Mouse (Mus musculus): ENCODE data around the gene Mylk4. TPM values are rescaled to one million over a fixed set of nuclear protein-coding genes. Genes with fewer than 3 reads are reported as not detected.

The Mylk4 gene
- total and polyA plus RNA-seq, 2 experiments from 2014 or later, result 1.6 to 2.8 TPM

GRCm38 (mm10) chr13:32827951-32828350, 44.2 kb upstream of the Mylk4 start:
- DNase-seq (ENCODE audit: low spot score) (peak; percentile 20), ATAC-seq (ENCODE audit: insufficient read depth, low read depth) (peak; percentile 58; the same call in 1 of the 2 replicates)

GRCm38 (mm10) chr13:32827111-32827822, 43.5 kb upstream of the Mylk4 start:
- Histone ChIP-seq H3K27me3 (ENCODE audit: control insufficient read depth, insufficient read depth, low read length) (no peaks in the 10 kb centered on the region), H3K27ac (ENCODE audit: low read depth) (no peak overlapping the region), H3K4me2 (ENCODE audit: low read depth, low read length) (no peak overlapping the region), H3K4me3 (ENCODE audit: low read depth, low read length) (no peak overlapping the region), H3K36me3 (replicated peaks; ENCODE audit: control insufficient read depth, insufficient read depth, low read length) (peaks cover 10% of the 10 kb centered on the region; the same call in 1 of the 2 replicates), H3K9ac (replicated peaks; ENCODE audit: low read depth, low read length) (no peak overlapping the region), H3K4me1 (ENCODE audit: control insufficient read depth, insufficient read depth) (peaks cover 4% of the 10 kb centered on the region; the same call in 1 of the 2 replicates), H3K9me3 (replicated peaks; ENCODE audit: control insufficient read depth, low read length) (no peaks in the 10 kb centered on the region)
- TF ChIP-seq EP300 (IDR thresholded peaks at IDR 0.05; ENCODE audit: low read depth), result no peak
- no peak; the same call in 1 of the 2 replicates for TF ChIP-seq CTCF (IDR thresholded peaks at IDR 0.05; ENCODE audit: low read depth)
- ATAC-seq (ENCODE audit: insufficient read depth, low read depth), result no peak
- WGBS, result 72% methylated on average over 3 of the region's 3 CpGs
- no peak for DNase-seq (ENCODE audit: low spot score)

More at GRCm38 (mm10) chr13:32827951-32828350, 44.2 kb upstream of the Mylk4 start:
- Histone ChIP-seq H3K4me3 (ENCODE audit: low read depth, low read length) (no peak overlapping the region), H3K27ac (ENCODE audit: low read depth) (no peak overlapping the region), H3K9me3 (replicated peaks; ENCODE audit: control insufficient read depth, low read length) (no peaks in the 10 kb centered on the region), H3K4me2 (ENCODE audit: low read depth, low read length) (no peak overlapping the region), H3K9ac (replicated peaks; ENCODE audit: low read depth, low read length) (no peak overlapping the region), H3K36me3 (replicated peaks; ENCODE audit: control insufficient read depth, insufficient read depth, low read length) (peaks cover 4% of the 10 kb centered on the region; the same call in 1 of the 2 replicates), H3K27me3 (ENCODE audit: control insufficient read depth, insufficient read depth, low read length) (no peaks in the 10 kb centered on the region), H3K4me1 (ENCODE audit: control insufficient read depth, insufficient read depth) (peaks cover 5% of the 10 kb centered on the region; the same call in 1 of the 2 replicates)
- no peak for TF ChIP-seq EP300 (IDR thresholded peaks at IDR 0.05; ENCODE audit: low read depth)
- TF ChIP-seq CTCF (IDR thresholded peaks at IDR 0.05; ENCODE audit: low read depth), result peak; percentile 58
- 63% methylated on average over 4 of the region's 4 CpGs for WGBS

GRCm38 (mm10) chr13:32825546-32825945, 41.8 kb upstream of the Mylk4 start:
- TF ChIP-seq EP300 (IDR thresholded peaks at IDR 0.05; ENCODE audit: low read depth) (no peak), CTCF (IDR thresholded peaks at IDR 0.05; ENCODE audit: low read depth) (no peak)
- Histone ChIP-seq H3K27me3 (ENCODE audit: control insufficient read depth, insufficient read depth, low read length) (no peaks in the 10 kb centered on the region), H3K4me3 (ENCODE audit: low read depth, low read length) (no peak overlapping the region), H3K4me1 (ENCODE audit: control insufficient read depth, insufficient read depth) (no peaks in the 10 kb centered on the region), H3K4me2 (ENCODE audit: low read depth, low read length) (no peak overlapping the region), H3K9me3 (replicated peaks; ENCODE audit: control insufficient read depth, low read length) (no peaks in the 10 kb centered on the region), H3K9ac (replicated peaks; ENCODE audit: low read depth, low read length) (no peak overlapping the region), H3K27ac (ENCODE audit: low read depth) (no peak overlapping the region), H3K36me3 (replicated peaks; ENCODE audit: control insufficient read depth, insufficient read depth, low read length) (peaks cover 27% of the 10 kb centered on the region)
- DNase-seq (ENCODE audit: low spot score), result no peak
- 88% methylated on average over 8 of the region's 8 CpGs for WGBS
- no peak for ATAC-seq (ENCODE audit: insufficient read depth, low read depth)

GRCm38 (mm10) chr13:32824377-32825330, 40.9 kb upstream of the Mylk4 start:
- no peak overlapping the region for H3K27ac ChIP-seq (ENCODE audit: low read depth)
- H3K9ac ChIP-seq (replicated peaks; ENCODE audit: low read depth, low read length), result no peak overlapping the region
- no peak for ATAC-seq (ENCODE audit: insufficient read depth, low read depth)
- H3K27me3 ChIP-seq (ENCODE audit: control insufficient read depth, insufficient read depth, low read length), result no peaks in the 10 kb centered on the region
- no peaks in the 10 kb centered on the region for H3K9me3 ChIP-seq (replicated peaks; ENCODE audit: control insufficient read depth, low read length)
- H3K4me3 ChIP-seq (ENCODE audit: low read depth, low read length), result no peak overlapping the region
- H3K4me2 ChIP-seq (ENCODE audit: low read depth, low read length), result no peak overlapping the region
- H3K4me1 ChIP-seq (ENCODE audit: control insufficient read depth, insufficient read depth), result no peaks in the 10 kb centered on the region
- peaks cover 36% of the 10 kb centered on the region for H3K36me3 ChIP-seq (replicated peaks; ENCODE audit: control insufficient read depth, insufficient read depth, low read length)
- no peak for TF ChIP-seq EP300 (IDR thresholded peaks at IDR 0.05; ENCODE audit: low read depth)
- no peak for TF ChIP-seq CTCF (IDR thresholded peaks at IDR 0.05; ENCODE audit: low read depth)
- WGBS, result 79% methylated on average over 6 of the region's 6 CpGs
- no peak for DNase-seq (ENCODE audit: low spot score)

- ATAC-seq (ENCODE audit: insufficient read depth, low read depth), result no peak
- Histone ChIP-seq H3K27me3 (ENCODE audit: control insufficient read depth, insufficient read depth, low read length) (no peaks in the 10 kb centered on the region), H3K9ac (replicated peaks; ENCODE audit: low read depth, low read length) (no peak overlapping the region), H3K4me1 (ENCODE audit: control insufficient read depth, insufficient read depth) (no peaks in the 10 kb centered on the region), H3K4me3 (ENCODE audit: low read depth, low read length) (no peak overlapping the region), H3K36me3 (replicated peaks; ENCODE audit: control insufficient read depth, insufficient read depth, low read length) (peaks cover 48% of the 10 kb centered on the region), H3K27ac (ENCODE audit: low read depth) (no peak overlapping the region), H3K4me2 (ENCODE audit: low read depth, low read length) (no peak overlapping the region), H3K9me3 (replicated peaks; ENCODE audit: control insufficient read depth, low read length) (no peaks in the 10 kb centered on the region)
- no peak for DNase-seq (ENCODE audit: low spot score)
- 75% methylated on average over 6 of the region's 6 CpGs for WGBS
- TF ChIP-seq EP300 (IDR thresholded peaks at IDR 0.05; ENCODE audit: low read depth) (no peak), CTCF (IDR thresholded peaks at IDR 0.05; ENCODE audit: low read depth) (no peak)
Measured at GRCm38 (mm10) chr13:32823126-32823525, 39.4 kb upstream of the Mylk4 start.
